Mouse (Mus musculus) neural tube, embryonic 10.5 days (tissue): Measurements from ENCODE around the gene Gm2696.
"Not testable (repeated sequence)": the region's sequence is repeated elsewhere in the genome, so short reads cannot be mapped to it uniquely, and the experiment has no call there.

Source experiments
- DNase-seq: peaks from one replicate; pipeline ENCODE4 v3.0.0-alpha.2; 2017; ENCODE audit warnings: low spot score; ENCODE audit errors: extremely low spot score

The Gm2696 gene

GRCm38 (mm10) chr10:77814382-77814781 is at the start of gene Gm2696:
Gene Gm2696, plus strand, starts transcription at chr10:77814682.
- no peak for DNase-seq

- no peak for DNase-seq
Observed at GRCm38 (mm10) chr10:77769727-77770126, 44.8 kb upstream of the Gm2696 start.

GRCm38 (mm10) chr10:77771225-77771624 is 43.3 kb upstream of the Gm2696 start, which contains the start of gene Gm3238:
Gene Gm3238, minus strand, starts transcription at chr10:77771325.
- not testable (repeated sequence) for DNase-seq

GRCm38 (mm10) chr10:77772142-77772541 is 42.3 kb upstream of the Gm2696 start:
- DNase-seq = not testable (repeated sequence)

GRCm38 (mm10) chr10:77776844-77777243 is 37.6 kb upstream of the Gm2696 start, which contains the start of gene Gm7138:
Gene Gm7138, minus strand, starts transcription at chr10:77776944.
- DNase-seq = not testable (repeated sequence)

GRCm38 (mm10) chr10:77782442-77782841 is 32.0 kb upstream of the Gm2696 start, which contains the start of gene Gm3250:
Gene Gm3250, minus strand, starts transcription at chr10:77782542.
- DNase-seq = not testable (repeated sequence)

- DNase-seq = not testable (repeated sequence)
Observed at GRCm38 (mm10) chr10:77783396-77783795, 31.1 kb upstream of the Gm2696 start.

- not testable (repeated sequence) for DNase-seq
Observed at GRCm38 (mm10) chr10:77787876-77788275, 26.6 kb upstream of the Gm2696 start, which contains the start of gene Gm7137. Gene Gm7137, minus strand, starts transcription at chr10:77788200.

- no peak for DNase-seq
Observed at GRCm38 (mm10) chr10:77788621-77789020, 25.9 kb upstream of the Gm2696 start.

GRCm38 (mm10) chr10:77794976-77795375 is 19.5 kb upstream of the Gm2696 start, which contains the start of gene Gm9639:
Gene Gm9639, minus strand, starts transcription at chr10:77795076.
- DNase-seq = peak; percentile 6

GRCm38 (mm10) chr10:77797677-77798076 is 16.8 kb upstream of the Gm2696 start:
- DNase-seq = peak; percentile 12

- peak; percentile 12 for DNase-seq
Observed at GRCm38 (mm10) chr10:77798164-77798920, 16.1 kb upstream of the Gm2696 start.

- DNase-seq = peak; percentile 18
Observed at GRCm38 (mm10) chr10:77798921-77799508, 15.5 kb upstream of the Gm2696 start, which contains the start of gene Gm19668. Gene Gm19668, minus strand, starts transcription at chr10:77799133.

- no peak for DNase-seq
Observed at GRCm38 (mm10) chr10:77804095-77804494, 10.4 kb upstream of the Gm2696 start.

GRCm38 (mm10) chr10:77811743-77812142 is 2.7 kb upstream of the Gm2696 start, which contains the start of gene Gm9507:
Gene Gm9507, minus strand, starts transcription at chr10:77811843.
- DNase-seq = no peak

- peak; percentile 42 for DNase-seq
Observed at GRCm38 (mm10) chr10:77815514-77815913, 1.0 kb downstream of the Gm2696 start.

- no peak for DNase-seq
Observed at GRCm38 (mm10) chr10:77818523-77818922, 4.0 kb downstream of the Gm2696 start.

GRCm38 (mm10) chr10:77819203-77819602 is 4.7 kb downstream of the Gm2696 start:
- no peak for DNase-seq

GRCm38 (mm10) chr10:77826951-77827350 is 12.5 kb downstream of the Gm2696 start, which contains the start of gene Krtap10-4:
Gene Krtap10-4, minus strand, starts transcription at chr10:77827095.
- DNase-seq = no peak

- DNase-seq = no peak
Observed at GRCm38 (mm10) chr10:77835647-77836046, 21.2 kb downstream of the Gm2696 start, which contains the start of gene Krtap10-10. Gene Krtap10-10, plus strand, starts transcription at chr10:77835947.

- no peak for DNase-seq
Observed at GRCm38 (mm10) chr10:77839006-77839405, 24.5 kb downstream of the Gm2696 start.

- no peak for DNase-seq
Observed at GRCm38 (mm10) chr10:77846503-77846902, 32.0 kb downstream of the Gm2696 start, which contains the start of gene Gm36176. Gene Gm36176, plus strand, starts transcription at chr10:77846803.
